Mouse (Mus musculus): Measurements from ENCODE around the gene Vmn2r90. TPM values are rescaled to one million over a fixed set of nuclear protein-coding genes. Genes with fewer than 3 reads are reported as not detected.
"Not testable (repeated sequence)": the region's sequence is repeated elsewhere in the genome, so short reads cannot be mapped to it uniquely, and the experiment has no call there.

Vmn2r90 gene
- polyA plus RNA-seq, 1 experiment from 2014 or later = not detected

- not testable (repeated sequence) for ATAC-seq (ENCODE audit: insufficient number of reproducible peaks, low FRiP score, low TSS enrichment, low read depth); H3K4me2 ChIP-seq (ENCODE audit: low read depth, severe bottlenecking); H3K27me3 ChIP-seq (ENCODE audit: control insufficient read depth, insufficient read depth, low read length); H3K4me1 ChIP-seq (ENCODE audit: control insufficient read depth, insufficient read depth, low read length); H3K36me3 ChIP-seq (ENCODE audit: control insufficient read depth, insufficient read depth, low read length); H3K9me3 ChIP-seq (ENCODE audit: control insufficient read depth, low read length); DNase-seq (ENCODE audit: low spot score); H3K27ac ChIP-seq (replicated peaks; ENCODE audit: low read depth, low read length); H3K4me3 ChIP-seq (ENCODE audit: low read depth, low read length); H3K9ac ChIP-seq (ENCODE audit: low read length)
These were observed 38.0 kb downstream of the Vmn2r90 start for GRCm38 (mm10) chr17:17741516-17741915.

GRCm38 (mm10) chr17:17749371-17749770 is 45.8 kb downstream of the Vmn2r90 start:
- ATAC-seq (ENCODE audit: insufficient number of reproducible peaks, low FRiP score, low TSS enrichment, low read depth); H3K27ac ChIP-seq (replicated peaks; ENCODE audit: low read depth, low read length); H3K4me2 ChIP-seq (ENCODE audit: low read depth, severe bottlenecking); H3K9me3 ChIP-seq (ENCODE audit: control insufficient read depth, low read length); H3K9ac ChIP-seq (ENCODE audit: low read length); H3K36me3 ChIP-seq (ENCODE audit: control insufficient read depth, insufficient read depth, low read length); H3K4me3 ChIP-seq (ENCODE audit: low read depth, low read length); H3K27me3 ChIP-seq (ENCODE audit: control insufficient read depth, insufficient read depth, low read length); H3K4me1 ChIP-seq (ENCODE audit: control insufficient read depth, insufficient read depth, low read length): not testable (repeated sequence)
- DNase-seq (ENCODE audit: low spot score) = peak; percentile 65
- WGBS = 10% methylated on average over 4 of the region's 4 CpGs

- no peaks in the 10 kb centered on the region for H3K36me3 ChIP-seq (ENCODE audit: control insufficient read depth, insufficient read depth, low read length)
- no peaks in the 10 kb centered on the region for H3K4me1 ChIP-seq (ENCODE audit: control insufficient read depth, insufficient read depth, low read length)
- WGBS = 79% methylated on average over 1 of the region's 1 CpGs
- H3K27me3 ChIP-seq (ENCODE audit: control insufficient read depth, insufficient read depth, low read length) = no peaks in the 10 kb centered on the region
- no peak overlapping the region for H3K27ac ChIP-seq (replicated peaks; ENCODE audit: low read depth, low read length)
- no peak overlapping the region for H3K9ac ChIP-seq (ENCODE audit: low read length)
- ATAC-seq (ENCODE audit: insufficient number of reproducible peaks, low FRiP score, low TSS enrichment, low read depth) = no peak
- no peak overlapping the region for H3K4me3 ChIP-seq (ENCODE audit: low read depth, low read length)
- H3K9me3 ChIP-seq (ENCODE audit: control insufficient read depth, low read length) = no peaks in the 10 kb centered on the region
- no peak overlapping the region for H3K4me2 ChIP-seq (ENCODE audit: low read depth, severe bottlenecking)
- DNase-seq (ENCODE audit: low spot score) = no peak
These were observed 59.2 kb downstream of the Vmn2r90 start for GRCm38 (mm10) chr17:17762614-17763293.

GRCm38 (mm10) chr17:17764206-17764605 is 60.7 kb downstream of the Vmn2r90 start:
- H3K4me2 ChIP-seq (ENCODE audit: low read depth, severe bottlenecking) = no peak overlapping the region
- no peaks in the 10 kb centered on the region for H3K27me3 ChIP-seq (ENCODE audit: control insufficient read depth, insufficient read depth, low read length)
- H3K36me3 ChIP-seq (ENCODE audit: control insufficient read depth, insufficient read depth, low read length) = no peaks in the 10 kb centered on the region
- DNase-seq (ENCODE audit: low spot score) (no peak), ATAC-seq (ENCODE audit: insufficient number of reproducible peaks, low FRiP score, low TSS enrichment, low read depth) (no peak)
- H3K9ac ChIP-seq (ENCODE audit: low read length) = no peak overlapping the region
- H3K4me3 ChIP-seq (ENCODE audit: low read depth, low read length) = no peak overlapping the region
- WGBS = 54% methylated on average over 1 of the region's 1 CpGs
- H3K27ac ChIP-seq (replicated peaks; ENCODE audit: low read depth, low read length) = no peak overlapping the region
- no peaks in the 10 kb centered on the region for H3K9me3 ChIP-seq (ENCODE audit: control insufficient read depth, low read length)
- no peaks in the 10 kb centered on the region for H3K4me1 ChIP-seq (ENCODE audit: control insufficient read depth, insufficient read depth, low read length)

DNA sequence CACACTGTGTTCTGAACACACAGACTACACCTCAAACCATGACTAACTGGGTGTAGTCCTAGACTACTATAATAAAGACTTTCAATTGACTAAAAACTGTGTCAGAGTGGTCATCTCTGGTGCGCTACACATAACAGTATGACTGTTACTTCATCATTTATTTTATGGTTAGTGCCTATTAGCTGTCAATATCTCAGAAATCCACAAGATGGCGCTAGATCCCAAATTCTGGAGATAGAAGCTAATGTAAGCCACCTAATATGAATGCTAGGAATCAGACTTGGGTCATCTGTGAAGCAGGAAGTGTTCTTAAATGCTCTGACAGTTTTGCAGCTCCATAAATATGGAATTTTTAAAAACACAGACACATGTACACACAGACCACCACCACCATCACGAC is 62.9 kb downstream of the Vmn2r90 start:
- no peaks in the 10 kb centered on the region for H3K27me3 ChIP-seq (ENCODE audit: control insufficient read depth, insufficient read depth, low read length)
- no peaks in the 10 kb centered on the region for H3K4me1 ChIP-seq (ENCODE audit: control insufficient read depth, insufficient read depth, low read length)
- no peak overlapping the region for H3K9ac ChIP-seq (ENCODE audit: low read length)
- H3K36me3 ChIP-seq (ENCODE audit: control insufficient read depth, insufficient read depth, low read length) = no peaks in the 10 kb centered on the region
- no peak overlapping the region for H3K4me2 ChIP-seq (ENCODE audit: low read depth, severe bottlenecking)
- peak; percentile 39; the same call in 1 of the 2 replicates for ATAC-seq (ENCODE audit: insufficient number of reproducible peaks, low FRiP score, low TSS enrichment, low read depth)
- H3K9me3 ChIP-seq (ENCODE audit: control insufficient read depth, low read length) = no peaks in the 10 kb centered on the region
- peak; percentile 49 for DNase-seq (ENCODE audit: low spot score)
- no peak overlapping the region for H3K27ac ChIP-seq (replicated peaks; ENCODE audit: low read depth, low read length)
- no peak overlapping the region for H3K4me3 ChIP-seq (ENCODE audit: low read depth, low read length)
- WGBS = 11% methylated on average over 3 of the region's 3 CpGs

Other genes with a start within 250 kb of the Vmn2r90 start
- gene Lnpep, start 78.7 kb upstream of the Vmn2r90 start, polyA plus RNA-seq (2014; fragmentation: Nextera tagmentation; extraction: Ambion mirVana) = 8.6 and 9.4 TPM in 2 replicates
- 35.5 and 39.7 TPM in 2 replicates for gene Spaca6, start 123.4 kb downstream of the Vmn2r90 start, polyA plus RNA-seq (2014; fragmentation: Nextera tagmentation; extraction: Ambion mirVana)
- gene Has1, start 151.5 kb downstream of the Vmn2r90 start, polyA plus RNA-seq (2014; fragmentation: Nextera tagmentation; extraction: Ambion mirVana) = 1.5 and 2.0 TPM in 2 replicates
- gene Fpr1, start 180.2 kb downstream of the Vmn2r90 start, polyA plus RNA-seq (2014; fragmentation: Nextera tagmentation; extraction: Ambion mirVana) = not detected in 2 replicates
- gene Fpr2, start 184.1 kb downstream of the Vmn2r90 start, polyA plus RNA-seq (2014; fragmentation: Nextera tagmentation; extraction: Ambion mirVana) = not detected in 2 replicates
- not detected in 2 replicates for gene Fpr3, start 184.1 kb downstream of the Vmn2r90 start, polyA plus RNA-seq (2014; fragmentation: Nextera tagmentation; extraction: Ambion mirVana)

Measured in limb, embryonic 11.5 days (tissue).